Mouse (Mus musculus): ENCODE data around the gene Tssc4. TPM values are rescaled to one million over a fixed set of nuclear protein-coding genes. Genes with fewer than 3 reads are reported as not detected.
A peak's percentile ranks its signal among the peaks of the same experiment; 100 is the strongest.

Tssc4 gene
- total RNA-seq (2021): 10 to 100 TPM; 38.0 to 41.5 TPM
- long read RNA-seq, experiment 1, transcript Tssc4-201 (3 exons, 1,519 nt): minor isoform, 9 of 63 reads
- long read RNA-seq, experiment 1, transcript Tssc4-206 (3 exons, 1,364 nt): minor isoform, 10 of 63 reads
- long read RNA-seq, experiment 1, transcript Tssc4-207 (1 exons, 1,735 nt): major isoform, 23 of 63 reads
- long read RNA-seq, experiment 1, transcript Tssc4-203 (2 exons, 1,091 nt): minor isoform, 15 of 63 reads
- long read RNA-seq, experiment 1, partial matches to known transcripts: 0 of 63 reads
- long read RNA-seq, experiment 1, other reads (novel, unspliced or antisense): 1 of 63 reads
- long read RNA-seq, experiment 2, transcript Tssc4-207 (1 exons, 1,735 nt): major isoform, 18 of 39 reads
- long read RNA-seq, experiment 2, transcript Tssc4-204 (2 exons, 981 nt): minor isoform, 5 of 39 reads
- long read RNA-seq, experiment 2, transcript Tssc4-201 (3 exons, 1,519 nt): minor isoform, 7 of 39 reads
- long read RNA-seq, experiment 2, transcript Tssc4-203 (2 exons, 1,091 nt): minor isoform, 7 of 39 reads
- long read RNA-seq, experiment 2, partial matches to known transcripts: 0 of 39 reads
- long read RNA-seq, experiment 2, other reads (novel, unspliced or antisense): 0 of 39 reads

DNA sequence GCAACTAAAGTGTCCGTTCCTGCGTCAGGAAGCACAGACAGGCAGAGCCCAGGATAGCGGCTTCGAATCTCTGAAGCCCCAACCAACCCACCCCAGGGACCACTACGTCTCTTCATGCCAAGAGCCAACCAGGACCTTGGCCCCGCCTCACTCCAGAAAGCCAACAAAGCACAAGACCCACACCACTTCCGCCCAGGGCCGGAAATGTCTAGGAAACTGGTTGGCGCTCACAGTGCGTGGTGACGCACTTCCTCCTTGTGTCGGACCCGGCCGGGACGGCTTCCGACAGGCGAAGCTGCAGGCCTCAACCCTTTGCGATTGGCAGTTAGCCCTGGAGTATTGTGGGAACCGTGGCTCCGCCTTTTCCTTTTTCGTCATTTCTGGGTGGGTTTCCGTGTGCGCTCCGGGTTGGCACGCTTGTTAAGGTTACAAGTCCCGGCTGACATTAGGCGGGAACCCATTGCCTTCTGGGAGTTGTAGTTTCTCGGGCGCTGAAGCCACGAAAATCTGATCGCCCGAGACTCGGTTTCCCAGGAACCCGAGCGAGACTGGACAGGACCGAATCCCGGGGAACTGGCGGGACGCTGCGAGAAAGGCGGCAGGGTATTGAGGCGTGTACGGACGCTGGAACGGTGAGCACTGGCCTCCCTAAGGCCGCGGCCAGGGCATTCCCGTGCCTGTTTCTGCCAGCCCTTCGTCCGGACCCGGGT, at the start of gene Tssc4:
Tssc4 (plus strand) TSS at position 368 of the 710 bp plus-strand sequence.
- peak; percentile 96 to 98 for DNase-seq (ENCODE audit: extremely low spot score in 1 of 2, low spot score in 2 of 2)
- intact Hi-C loops (cut with DNase I): loop anchor here (1.0 to 2.0 kb wide), 2 partner anchors 16 to 61 kb away; partner anchors contain the start of gene Cd81
- Histone ChIP-seq H3K27ac (peak within 1 kb of the TSS; percentile 85), H3K4me3 (peak within 1 kb of the TSS; percentile 86)
- no peak for TF ChIP-seq CTCF (IDR thresholded peaks at IDR 0.05)

- no peak for DNase-seq (ENCODE audit: extremely low spot score in 1 of 2, low spot score in 2 of 2)
- TF ChIP-seq CTCF (IDR thresholded peaks at IDR 0.05): no peak
- H3K4me3 ChIP-seq: no peak overlapping the region
- no peak overlapping the region for H3K27ac ChIP-seq
- intact Hi-C loops (cut with DNase I): no loop called here
These were observed 49.0 kb upstream of the Tssc4 start for GRCm38 (mm10) chr7:143020040-143020439.

DNA sequence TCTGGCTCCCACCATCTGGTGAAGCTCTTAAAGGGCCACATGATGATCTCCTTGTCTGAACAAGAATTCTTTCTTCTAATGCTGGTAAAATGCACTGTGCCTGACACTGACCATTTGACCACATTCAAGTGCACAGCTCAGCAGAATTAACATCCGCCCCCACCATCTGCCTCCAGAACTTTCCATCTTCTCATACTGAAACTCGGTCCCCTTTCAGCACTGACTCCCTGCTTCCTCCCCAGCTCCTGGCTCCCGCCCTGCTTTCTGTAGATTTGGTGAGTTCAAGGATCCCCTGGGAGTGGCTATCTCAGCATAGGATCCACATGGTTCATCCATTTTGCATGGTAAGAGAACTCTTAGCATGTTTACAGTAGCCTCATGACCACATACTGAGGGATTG, 48.3 kb upstream of the Tssc4 start:
- no peak overlapping the region for H3K4me3 ChIP-seq
- no peak for TF ChIP-seq CTCF (IDR thresholded peaks at IDR 0.05)
- no peak for DNase-seq (ENCODE audit: extremely low spot score in 1 of 2, low spot score in 2 of 2)
- intact Hi-C loops (cut with DNase I): no loop called here
- H3K27ac ChIP-seq: no peak overlapping the region

- H3K27ac ChIP-seq: no peak overlapping the region
- intact Hi-C loops (cut with DNase I): no loop called here
- DNase-seq (ENCODE audit: extremely low spot score in 1 of 2, low spot score in 2 of 2): no peak
- no peak overlapping the region for H3K4me3 ChIP-seq
- TF ChIP-seq CTCF (IDR thresholded peaks at IDR 0.05): no peak
These were observed 47.5 kb upstream of the Tssc4 start for GRCm38 (mm10) chr7:143021356-143022164.

DNA sequence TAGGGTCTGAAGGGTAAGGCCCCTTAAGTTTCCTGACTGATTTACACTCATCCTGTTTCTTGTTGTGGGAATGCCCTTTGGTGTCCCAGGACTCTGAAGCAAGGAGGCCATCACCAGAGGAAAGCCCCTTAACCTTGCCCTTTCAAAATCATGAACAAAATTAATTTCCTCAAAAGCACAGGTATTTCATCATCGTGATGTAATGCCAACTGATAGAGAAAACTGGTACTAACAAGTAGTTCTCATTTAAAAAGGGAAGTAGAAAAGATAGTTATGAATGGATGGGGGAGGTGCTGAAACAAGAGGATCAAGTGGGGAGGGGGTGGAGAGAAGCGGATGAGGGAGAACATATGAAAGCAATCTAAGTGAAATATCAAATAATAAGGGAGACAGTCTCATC, 45.5 kb upstream of the Tssc4 start:
- intact Hi-C loops (cut with DNase I): no loop called here
- no peak for DNase-seq (ENCODE audit: extremely low spot score in 1 of 2, low spot score in 2 of 2)
- TF ChIP-seq CTCF (IDR thresholded peaks at IDR 0.05): no peak
- no peak overlapping the region for H3K4me3 ChIP-seq
- H3K27ac ChIP-seq: no peak overlapping the region

GRCm38 (mm10) chr7:143024293-143024692, 44.8 kb upstream of the Tssc4 start:
- no peak for DNase-seq (ENCODE audit: extremely low spot score in 1 of 2, low spot score in 2 of 2)
- H3K27ac ChIP-seq: no peak overlapping the region
- TF ChIP-seq CTCF (IDR thresholded peaks at IDR 0.05): no peak
- no peak overlapping the region for H3K4me3 ChIP-seq
- intact Hi-C loops (cut with DNase I): no loop called here

DNA sequence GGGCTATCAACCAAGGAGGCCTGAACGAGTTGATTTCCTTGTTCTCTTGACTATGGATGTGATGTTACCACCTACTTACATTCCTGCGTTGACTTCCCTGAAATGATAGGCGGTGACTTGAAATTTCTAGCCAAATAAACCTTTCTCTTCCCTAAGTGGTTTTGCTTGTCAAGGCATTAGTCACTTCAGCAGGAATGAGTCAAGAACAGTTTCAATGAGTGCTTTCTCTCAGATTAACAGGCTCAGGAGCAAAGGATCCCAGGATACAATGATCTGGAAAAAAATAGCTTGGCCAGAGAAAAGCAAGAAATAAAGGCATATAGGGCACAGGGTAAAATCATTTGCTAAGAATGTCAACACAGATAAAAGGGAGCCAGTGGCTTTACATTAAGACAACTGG, 43.6 kb upstream of the Tssc4 start:
- Histone ChIP-seq H3K4me3 (no peak overlapping the region), H3K27ac (no peak overlapping the region)
- no peak for DNase-seq (ENCODE audit: extremely low spot score in 1 of 2, low spot score in 2 of 2)
- TF ChIP-seq CTCF (IDR thresholded peaks at IDR 0.05): no peak
- intact Hi-C loops (cut with DNase I): no loop called here

DNA sequence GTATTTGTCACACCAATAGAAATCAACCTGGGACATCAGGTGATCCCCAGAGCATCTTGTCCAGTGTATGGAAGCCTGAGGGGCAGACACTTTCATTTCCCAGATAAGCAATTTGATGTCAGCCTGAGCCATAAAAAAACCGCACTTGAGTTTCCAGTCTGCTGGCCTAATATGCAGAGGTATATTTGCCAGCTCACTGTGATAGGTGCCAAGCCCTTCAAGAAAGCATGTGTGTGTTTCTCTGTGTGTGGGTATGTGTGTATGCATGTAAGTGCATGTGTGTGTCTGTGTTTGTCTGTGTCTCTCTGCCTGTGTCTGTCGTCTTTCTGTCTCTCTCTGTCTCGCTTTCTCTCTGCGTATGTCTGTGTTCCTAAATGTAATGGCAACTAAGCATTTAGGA, 41.9 kb upstream of the Tssc4 start:
- DNase-seq (ENCODE audit: extremely low spot score in 1 of 2, low spot score in 2 of 2): no peak
- H3K4me3 ChIP-seq: no peak overlapping the region
- intact Hi-C loops (cut with DNase I): no loop called here

DNA sequence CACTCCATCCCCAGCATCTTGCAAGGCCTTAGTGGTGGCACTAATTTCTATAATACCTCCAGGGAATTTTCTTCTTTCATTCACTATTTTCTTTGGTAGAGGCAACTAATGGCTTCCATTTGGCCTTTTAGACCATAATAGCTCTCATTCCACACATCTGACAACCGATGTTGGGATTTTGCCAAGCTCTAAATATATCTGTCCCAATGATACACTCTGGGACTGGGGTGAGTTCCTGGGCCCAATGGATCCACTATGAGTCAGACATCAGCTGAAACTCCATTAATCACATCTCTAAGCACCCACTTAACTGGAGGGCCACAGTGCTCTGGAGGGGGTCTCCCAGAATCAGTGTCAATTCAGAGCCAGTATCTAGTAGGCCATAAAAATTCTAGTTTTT, 37.2 kb upstream of the Tssc4 start:
- DNase-seq (ENCODE audit: extremely low spot score in 1 of 2, low spot score in 2 of 2): no peak
- Histone ChIP-seq H3K4me3 (no peak overlapping the region), H3K27ac (no peak overlapping the region)
- no peak for TF ChIP-seq CTCF (IDR thresholded peaks at IDR 0.05)
- intact Hi-C loops (cut with DNase I): no loop called here

More for the DNA sequence above, 41.9 kb upstream of the Tssc4 start:
- TF ChIP-seq CTCF (IDR thresholded peaks at IDR 0.05): no peak
- H3K27ac ChIP-seq: no peak overlapping the region

DNA sequence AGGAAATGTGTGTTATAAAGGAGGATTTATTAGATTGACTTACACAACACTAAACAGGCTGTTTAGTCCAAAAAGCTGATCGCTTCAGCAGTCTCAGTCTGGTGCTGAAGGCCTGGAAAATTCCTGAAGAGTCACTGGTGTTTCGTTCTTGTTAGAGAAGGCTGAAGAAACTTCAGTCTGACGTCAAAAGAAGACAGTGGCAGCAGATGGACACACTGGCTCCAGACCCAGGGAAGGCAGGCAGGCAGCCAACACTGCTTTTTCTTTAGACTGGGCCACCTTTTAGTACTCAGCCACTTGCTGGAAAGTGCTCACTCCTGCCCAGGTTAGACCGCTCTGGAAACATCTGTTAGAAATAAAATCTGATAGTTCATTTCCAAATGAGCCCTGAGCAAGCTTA, 35.5 kb upstream of the Tssc4 start:
- intact Hi-C loops (cut with DNase I): no loop called here
- no peak for TF ChIP-seq CTCF (IDR thresholded peaks at IDR 0.05)
- no peak overlapping the region for H3K27ac ChIP-seq
- DNase-seq (ENCODE audit: extremely low spot score in 1 of 2, low spot score in 2 of 2): no peak
- H3K4me3 ChIP-seq: no peak overlapping the region

GRCm38 (mm10) chr7:143034112-143034511, 34.9 kb upstream of the Tssc4 start:
- DNase-seq (ENCODE audit: extremely low spot score in 1 of 2, low spot score in 2 of 2): no peak
- no peak overlapping the region for H3K4me3 ChIP-seq
- intact Hi-C loops (cut with DNase I): no loop called here
- no peak overlapping the region for H3K27ac ChIP-seq
- TF ChIP-seq CTCF (IDR thresholded peaks at IDR 0.05): no peak
